Mouse (Mus musculus): ENCODE measurements at regions not wholly inside any gene's neighbourhood (a gene's known extent, or its start where the extent isn't known, plus 50 kb on each side); places are given as distances from the start of the nearest gene placed in this dataset.

GRCm38 (mm10) chr8:103880431-103881145 lies 220.8 kb upstream of the Cdh5 start:
- H3K36me3 ChIP-seq (ENCODE audit: control insufficient read depth, insufficient read depth, low read length): no peaks in the 10 kb centered on the region
- H3K4me1 ChIP-seq (ENCODE audit: control insufficient read depth, insufficient read depth, low read length): no peaks in the 10 kb centered on the region
- H3K27me3 ChIP-seq (ENCODE audit: control insufficient read depth, insufficient read depth, low read length): no peaks in the 10 kb centered on the region
- no peak overlapping the region for H3K4me3 ChIP-seq (ENCODE audit: control insufficient read depth, low read depth, low read length)
- no peak overlapping the region for H3K27ac ChIP-seq (ENCODE audit: control insufficient read depth, insufficient read depth, low read depth, low read length)
- TF ChIP-seq CTCF (IDR thresholded peaks at IDR 0.05; ENCODE audit: control insufficient read depth, insufficient read depth, insufficient replicate concordance, low read depth, low read length): no peak
- no peak for TF ChIP-seq POLR2A (IDR thresholded peaks at IDR 0.05; ENCODE audit: control insufficient read depth, low read depth, low read length)

GRCm38 (mm10) chr8:103881146-103881486 lies 220.3 kb upstream of the Cdh5 start:
- Histone ChIP-seq H3K27ac (ENCODE audit: control insufficient read depth, insufficient read depth, low read depth, low read length) (no peak overlapping the region), H3K4me3 (ENCODE audit: control insufficient read depth, low read depth, low read length) (no peak overlapping the region), H3K36me3 (ENCODE audit: control insufficient read depth, insufficient read depth, low read length) (no peaks in the 10 kb centered on the region), H3K27me3 (ENCODE audit: control insufficient read depth, insufficient read depth, low read length) (no peaks in the 10 kb centered on the region), H3K4me1 (ENCODE audit: control insufficient read depth, insufficient read depth, low read length) (no peaks in the 10 kb centered on the region)
- TF ChIP-seq POLR2A (IDR thresholded peaks at IDR 0.05; ENCODE audit: control insufficient read depth, low read depth, low read length) (no peak), CTCF (IDR thresholded peaks at IDR 0.05; ENCODE audit: control insufficient read depth, insufficient read depth, insufficient replicate concordance, low read depth, low read length) (no peak)

GRCm38 (mm10) chr8:103884873-103885780 lies 216.3 kb upstream of the Cdh5 start:
- Histone ChIP-seq H3K4me3 (ENCODE audit: control insufficient read depth, low read depth, low read length) (no peak overlapping the region), H3K27ac (ENCODE audit: control insufficient read depth, insufficient read depth, low read depth, low read length) (no peak overlapping the region), H3K4me1 (ENCODE audit: control insufficient read depth, insufficient read depth, low read length) (no peaks in the 10 kb centered on the region), H3K27me3 (ENCODE audit: control insufficient read depth, insufficient read depth, low read length) (no peaks in the 10 kb centered on the region), H3K36me3 (ENCODE audit: control insufficient read depth, insufficient read depth, low read length) (no peaks in the 10 kb centered on the region)
- TF ChIP-seq CTCF (IDR thresholded peaks at IDR 0.05; ENCODE audit: control insufficient read depth, insufficient read depth, insufficient replicate concordance, low read depth, low read length): no peak
- TF ChIP-seq POLR2A (IDR thresholded peaks at IDR 0.05; ENCODE audit: control insufficient read depth, low read depth, low read length): no peak

GRCm38 (mm10) chr8:103894589-103894988 lies 206.8 kb upstream of the Cdh5 start:
- Histone ChIP-seq H3K27me3 (ENCODE audit: control insufficient read depth, insufficient read depth, low read length) (no peaks in the 10 kb centered on the region), H3K4me1 (ENCODE audit: control insufficient read depth, insufficient read depth, low read length) (no peaks in the 10 kb centered on the region), H3K36me3 (ENCODE audit: control insufficient read depth, insufficient read depth, low read length) (no peaks in the 10 kb centered on the region), H3K27ac (ENCODE audit: control insufficient read depth, insufficient read depth, low read depth, low read length) (no peak overlapping the region), H3K4me3 (ENCODE audit: control insufficient read depth, low read depth, low read length) (no peak overlapping the region)
- TF ChIP-seq POLR2A (IDR thresholded peaks at IDR 0.05; ENCODE audit: control insufficient read depth, low read depth, low read length) (no peak), CTCF (IDR thresholded peaks at IDR 0.05; ENCODE audit: control insufficient read depth, insufficient read depth, insufficient replicate concordance, low read depth, low read length) (no peak)

GRCm38 (mm10) chr8:103895132-103895531 lies 206.3 kb upstream of the Cdh5 start:
- no peaks in the 10 kb centered on the region for H3K4me1 ChIP-seq (ENCODE audit: control insufficient read depth, insufficient read depth, low read length)
- no peak overlapping the region for H3K27ac ChIP-seq (ENCODE audit: control insufficient read depth, insufficient read depth, low read depth, low read length)
- no peak overlapping the region for H3K4me3 ChIP-seq (ENCODE audit: control insufficient read depth, low read depth, low read length)
- no peaks in the 10 kb centered on the region for H3K27me3 ChIP-seq (ENCODE audit: control insufficient read depth, insufficient read depth, low read length)
- TF ChIP-seq POLR2A (IDR thresholded peaks at IDR 0.05; ENCODE audit: control insufficient read depth, low read depth, low read length) (no peak), CTCF (IDR thresholded peaks at IDR 0.05; ENCODE audit: control insufficient read depth, insufficient read depth, insufficient replicate concordance, low read depth, low read length) (no peak)
- no peaks in the 10 kb centered on the region for H3K36me3 ChIP-seq (ENCODE audit: control insufficient read depth, insufficient read depth, low read length)

GRCm38 (mm10) chr8:103897463-103897862 lies 204.0 kb upstream of the Cdh5 start:
- Histone ChIP-seq H3K27me3 (ENCODE audit: control insufficient read depth, insufficient read depth, low read length) (no peaks in the 10 kb centered on the region), H3K4me1 (ENCODE audit: control insufficient read depth, insufficient read depth, low read length) (no peaks in the 10 kb centered on the region), H3K27ac (ENCODE audit: control insufficient read depth, insufficient read depth, low read depth, low read length) (no peak overlapping the region), H3K4me3 (ENCODE audit: control insufficient read depth, low read depth, low read length) (no peak overlapping the region), H3K36me3 (ENCODE audit: control insufficient read depth, insufficient read depth, low read length) (no peaks in the 10 kb centered on the region)
- TF ChIP-seq POLR2A (IDR thresholded peaks at IDR 0.05; ENCODE audit: control insufficient read depth, low read depth, low read length): no peak
- TF ChIP-seq CTCF (IDR thresholded peaks at IDR 0.05; ENCODE audit: control insufficient read depth, insufficient read depth, insufficient replicate concordance, low read depth, low read length): no peak

- Histone ChIP-seq H3K4me3 (ENCODE audit: control insufficient read depth, low read depth, low read length) (no peak overlapping the region), H3K4me1 (ENCODE audit: control insufficient read depth, insufficient read depth, low read length) (no peaks in the 10 kb centered on the region), H3K27ac (ENCODE audit: control insufficient read depth, insufficient read depth, low read depth, low read length) (no peak overlapping the region), H3K27me3 (ENCODE audit: control insufficient read depth, insufficient read depth, low read length) (no peaks in the 10 kb centered on the region), H3K36me3 (ENCODE audit: control insufficient read depth, insufficient read depth, low read length) (no peaks in the 10 kb centered on the region)
- TF ChIP-seq CTCF (IDR thresholded peaks at IDR 0.05; ENCODE audit: control insufficient read depth, insufficient read depth, insufficient replicate concordance, low read depth, low read length) (no peak), POLR2A (IDR thresholded peaks at IDR 0.05; ENCODE audit: control insufficient read depth, low read depth, low read length) (no peak)
These were observed 198.9 kb upstream of the Cdh5 start for GRCm38 (mm10) chr8:103902516-103902915.

All from testis, adult 2 months (tissue).